Mouse (Mus musculus): Measurements from ENCODE around the gene Vrk3.

DNA sequence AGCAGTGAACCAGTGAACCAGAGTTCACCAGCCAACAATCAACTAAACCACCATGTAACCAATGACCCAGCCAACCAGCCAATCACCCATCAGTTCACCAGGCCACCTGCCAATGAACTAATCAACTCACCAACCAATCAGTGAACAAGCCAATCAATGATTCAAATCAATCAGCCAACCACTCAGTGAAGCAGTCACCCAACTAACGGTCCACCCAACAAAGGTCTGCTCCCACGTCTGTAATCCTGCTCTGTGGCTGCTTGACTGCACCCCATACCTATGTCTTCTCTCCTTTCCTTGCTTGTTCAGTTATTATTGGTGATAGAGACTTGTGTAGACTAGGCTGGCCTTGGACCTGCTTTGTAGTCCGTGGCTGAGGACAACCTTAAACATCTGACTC is 65.8 kb downstream of the Vrk3 start:
- TF ChIP-seq CTCF (IDR thresholded peaks at IDR 0.05; ENCODE audit: low read depth, low read length) (no peak), POLR2AphosphoS5 (IDR thresholded peaks at IDR 0.05; ENCODE audit: insufficient replicate concordance, low read depth, low read length) (no peak), GATA2 (IDR thresholded peaks at IDR 0.05; ENCODE audit: borderline replicate concordance, low read depth, low read length) (no peak)
